Mouse (Mus musculus): ENCODE measurements around the gene Wnt11. TPM values are rescaled to one million over a fixed set of nuclear protein-coding genes. Genes with fewer than 3 reads are reported as not detected.

Wnt11 gene
- total RNA-seq, 2 experiments from 2014 or later: 6.1 to 7.9 TPM

DNA sequence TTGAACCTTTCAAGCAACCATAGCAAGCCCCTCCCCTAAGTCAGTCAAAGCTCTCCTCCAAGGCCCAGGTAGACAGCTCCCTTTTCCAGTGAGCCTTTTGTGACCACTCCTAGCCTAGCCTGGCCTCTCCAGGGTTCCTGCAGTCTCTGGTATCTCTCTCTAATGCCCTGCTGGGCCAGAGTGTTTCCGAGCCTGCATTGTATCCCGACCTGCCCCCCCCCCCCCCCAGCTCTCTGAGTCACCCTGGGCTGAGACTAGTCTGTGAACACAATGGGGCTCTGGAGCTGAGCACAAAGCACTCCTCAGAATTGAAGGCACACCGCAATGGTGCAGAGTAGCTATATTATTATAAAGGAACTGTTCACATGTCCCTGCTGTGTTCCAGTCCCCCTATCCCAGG, 21.2 kb downstream of the Wnt11 start:
- intact Hi-C loops (cut with DNase I; ENCODE audit: low total_unique reads): no loop called here
- DNase-seq: no peak

DNA sequence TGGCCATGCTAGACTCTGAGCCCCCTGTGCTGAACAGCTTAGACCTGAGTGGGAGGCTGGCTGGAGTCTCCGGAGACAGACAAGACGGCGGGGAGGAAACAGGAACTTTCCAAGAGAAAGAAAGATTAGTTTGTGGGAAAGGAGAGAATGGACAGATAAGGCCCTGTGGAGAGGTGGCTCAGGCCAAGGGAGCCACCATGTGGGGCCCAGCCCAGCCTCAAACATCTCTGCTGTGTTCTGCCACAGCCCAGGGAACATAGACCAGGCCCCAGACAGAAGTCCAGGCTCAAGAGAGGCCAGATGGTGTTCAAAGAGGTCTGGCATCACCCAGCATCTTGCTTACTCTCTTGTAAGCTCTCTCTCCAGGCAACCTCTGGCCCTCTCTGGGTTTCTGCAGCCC, 22.2 kb downstream of the Wnt11 start:
- intact Hi-C loops (cut with DNase I; ENCODE audit: low total_unique reads): no loop called here
- DNase-seq: no peak

GRCm38 (mm10) chr7:98861002-98861401, 26.1 kb downstream of the Wnt11 start:
- DNase-seq: no peak
- intact Hi-C loops (cut with DNase I; ENCODE audit: low total_unique reads): no loop called here

DNA sequence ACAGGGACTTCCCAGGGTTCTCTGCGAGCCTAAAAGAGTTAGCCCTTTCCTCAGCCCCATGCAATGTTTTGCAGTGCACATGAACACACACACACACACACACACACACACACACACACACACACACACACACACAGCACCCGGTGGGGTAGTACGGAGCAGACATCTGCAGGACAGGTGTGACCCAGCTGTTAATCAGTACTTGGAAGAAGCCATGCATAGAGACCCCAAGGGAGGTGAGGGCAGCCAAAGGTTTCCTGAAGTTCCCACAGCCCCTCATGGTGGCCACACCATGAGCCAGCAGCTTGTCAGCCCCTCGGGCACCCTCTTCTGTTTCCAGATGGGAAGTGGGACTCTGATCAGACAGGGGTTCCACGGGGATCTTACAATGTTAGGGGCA, 28.1 kb downstream of the Wnt11 start:
- intact Hi-C loops (cut with DNase I; ENCODE audit: low total_unique reads): no loop called here
- DNase-seq: no peak

DNA sequence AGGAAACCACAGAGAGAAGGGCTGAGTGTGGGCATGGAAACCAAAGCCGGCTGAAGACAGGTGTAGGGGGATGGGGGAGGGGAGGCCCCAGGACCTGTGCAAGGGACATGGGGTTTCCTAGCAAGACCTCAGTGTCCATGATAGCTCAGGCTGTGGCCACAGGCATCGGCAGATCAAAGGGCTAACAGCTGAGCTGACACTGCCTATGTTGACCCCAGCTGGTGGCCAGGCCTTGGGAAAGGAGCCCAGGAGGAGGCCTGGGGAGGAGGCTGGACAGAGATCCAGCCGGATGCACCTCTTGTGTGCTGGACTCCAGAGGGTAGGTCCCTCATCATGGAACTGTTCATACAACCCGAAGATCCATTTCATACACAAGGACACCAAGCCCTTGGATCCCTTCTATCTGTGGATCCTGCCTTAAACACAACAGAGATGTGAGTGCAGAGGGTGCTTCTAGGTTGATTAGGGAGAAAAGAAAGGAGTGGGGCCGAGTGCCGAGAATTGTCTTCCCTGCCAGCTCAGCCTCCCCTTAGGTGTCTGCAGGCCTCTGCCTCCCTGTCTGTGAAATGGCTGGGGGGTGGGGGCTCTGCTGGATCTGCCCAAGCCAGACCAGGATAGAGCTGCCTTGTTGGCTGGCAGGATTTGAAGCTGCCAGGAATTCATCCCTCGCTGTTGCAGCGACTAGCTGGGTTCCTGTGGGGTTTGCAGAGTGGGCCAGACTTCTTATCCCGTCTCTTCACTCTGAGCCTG, 29.2 kb downstream of the Wnt11 start:
- peak; percentile 50 for DNase-seq
- intact Hi-C loops (cut with DNase I; ENCODE audit: low total_unique reads): no loop called here

- intact Hi-C loops (cut with DNase I; ENCODE audit: low total_unique reads): no loop called here
- DNase-seq: no peak
Measured at GRCm38 (mm10) chr7:98867053-98867793, 32.3 kb downstream of the Wnt11 start.

GRCm38 (mm10) chr7:98867794-98868150, 32.9 kb downstream of the Wnt11 start:
- DNase-seq: no peak
- intact Hi-C loops (cut with DNase I; ENCODE audit: low total_unique reads): no loop called here

- intact Hi-C loops (cut with DNase I; ENCODE audit: low total_unique reads): no loop called here
Measured at GRCm38 (mm10) chr7:98869070-98869469, 34.2 kb downstream of the Wnt11 start.

DNA sequence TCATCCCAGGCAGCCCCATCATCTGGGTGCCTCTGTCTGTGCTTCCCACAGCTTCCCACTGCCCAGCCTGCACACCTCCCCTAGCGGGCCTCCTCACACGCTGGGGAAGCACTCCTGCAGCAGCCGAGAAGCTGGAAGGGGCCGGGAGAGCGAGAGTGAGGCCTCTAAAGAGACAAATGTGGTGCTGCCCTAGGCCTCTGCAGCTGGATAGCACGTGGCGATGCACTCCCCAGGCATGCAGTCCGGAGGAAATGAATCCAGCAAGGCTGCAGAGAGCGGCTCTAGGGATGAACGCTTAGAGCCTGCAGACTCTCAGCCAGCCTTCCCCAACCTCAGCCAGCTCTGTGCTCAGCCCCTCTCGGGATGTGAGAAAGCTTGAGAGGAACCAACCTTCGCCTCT, 35.9 kb downstream of the Wnt11 start:
- intact Hi-C loops (cut with DNase I; ENCODE audit: low total_unique reads): no loop called here
- DNase-seq: peak; percentile 54

More at GRCm38 (mm10) chr7:98869070-98869469, 34.2 kb downstream of the Wnt11 start:
- no peak for DNase-seq

- DNase-seq: no peak
- intact Hi-C loops (cut with DNase I; ENCODE audit: low total_unique reads): no loop called here
Measured at GRCm38 (mm10) chr7:98871882-98872281, 37.0 kb downstream of the Wnt11 start.

DNA sequence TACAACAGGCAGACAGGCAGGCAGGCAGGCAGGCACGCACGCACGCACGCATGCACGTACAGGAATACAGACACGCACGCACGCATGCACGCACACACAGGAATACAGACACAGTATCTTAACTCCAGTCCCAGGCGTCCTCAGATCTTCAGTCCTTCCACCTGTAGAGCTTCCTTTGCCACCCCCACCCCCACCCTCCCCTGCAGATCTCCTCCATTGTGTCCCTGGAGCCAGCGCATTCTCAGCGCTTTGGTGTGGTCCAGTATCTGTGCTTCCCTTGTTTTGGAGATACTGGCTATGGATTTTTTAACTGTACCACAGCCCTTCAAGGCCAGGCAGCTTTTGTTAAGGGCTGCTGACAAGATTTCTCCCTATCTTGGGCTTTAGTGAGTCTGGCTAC, 38.4 kb downstream of the Wnt11 start:
- intact Hi-C loops (cut with DNase I; ENCODE audit: low total_unique reads): no loop called here
- no peak for DNase-seq

DNA sequence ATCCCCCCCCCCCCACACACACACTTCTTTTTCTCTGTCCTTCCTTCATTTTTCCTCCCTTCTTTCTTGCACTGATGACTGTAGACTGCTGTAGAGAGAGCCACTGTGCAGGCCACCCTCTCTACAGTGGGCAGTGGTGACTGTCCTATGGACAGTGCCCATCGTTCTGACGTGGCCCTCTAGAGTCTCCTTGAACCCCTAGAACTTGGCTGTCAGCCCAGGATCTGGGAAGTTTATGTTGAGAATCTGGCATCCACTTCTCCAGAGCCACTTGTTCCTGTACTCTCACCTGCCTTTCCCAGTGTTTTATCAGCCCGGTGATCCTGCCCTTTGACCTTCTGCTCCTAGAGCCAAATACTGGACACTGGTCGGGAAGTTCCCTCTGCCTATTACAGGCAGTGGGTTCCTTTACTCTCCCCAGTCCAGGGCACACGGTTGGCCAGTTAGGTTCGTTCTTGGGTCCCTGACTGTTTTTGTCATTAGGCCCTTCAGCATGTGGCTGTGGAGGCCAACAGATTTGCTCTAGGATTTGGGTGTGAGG, 39.6 kb downstream of the Wnt11 start:
- no peak for DNase-seq
- intact Hi-C loops (cut with DNase I; ENCODE audit: low total_unique reads): no loop called here

GRCm38 (mm10) chr7:98875390-98875990, 40.6 kb downstream of the Wnt11 start:
- intact Hi-C loops (cut with DNase I; ENCODE audit: low total_unique reads): no loop called here
- DNase-seq: no peak

GRCm38 (mm10) chr7:98876119-98876518, 41.2 kb downstream of the Wnt11 start:
- DNase-seq: no peak
- intact Hi-C loops (cut with DNase I; ENCODE audit: low total_unique reads): no loop called here

- DNase-seq: no peak
- intact Hi-C loops (cut with DNase I; ENCODE audit: low total_unique reads): no loop called here
Measured at GRCm38 (mm10) chr7:98879176-98879575, 44.3 kb downstream of the Wnt11 start.

GRCm38 (mm10) chr7:98881887-98882286, 47.0 kb downstream of the Wnt11 start:
- DNase-seq: no peak
- intact Hi-C loops (cut with DNase I; ENCODE audit: low total_unique reads): no loop called here

- peak; percentile 33 for DNase-seq
- intact Hi-C loops (cut with DNase I; ENCODE audit: low total_unique reads): no loop called here
Measured at GRCm38 (mm10) chr7:98887811-98888261, 52.9 kb downstream of the Wnt11 start.

GRCm38 (mm10) chr7:98888810-98889209, 53.9 kb downstream of the Wnt11 start:
- intact Hi-C loops (cut with DNase I; ENCODE audit: low total_unique reads): no loop called here

GRCm38 (mm10) chr7:98889211-98889610, 54.3 kb downstream of the Wnt11 start:
- intact Hi-C loops (cut with DNase I; ENCODE audit: low total_unique reads): no loop called here
- no peak for DNase-seq

More at GRCm38 (mm10) chr7:98888810-98889209, 53.9 kb downstream of the Wnt11 start:
- DNase-seq: no peak

DNA sequence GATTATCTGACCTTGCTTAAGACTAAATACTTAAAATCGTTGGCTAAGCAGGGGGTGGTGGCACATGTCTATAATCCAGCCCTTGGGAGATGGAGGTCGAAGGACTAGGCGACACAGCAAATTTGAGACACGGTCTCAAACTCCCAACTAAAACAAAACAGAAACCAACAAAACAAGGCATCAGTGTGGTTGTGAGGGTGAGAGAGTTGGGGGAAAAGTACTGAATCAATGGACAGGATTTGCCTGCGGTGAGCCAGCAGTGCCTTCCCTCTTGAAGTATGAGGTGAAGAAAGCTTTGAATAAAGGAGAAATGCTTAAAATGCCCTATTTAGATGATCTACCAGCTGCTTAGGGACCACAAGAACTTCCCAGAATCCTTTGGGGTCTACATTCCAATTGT, 58.2 kb downstream of the Wnt11 start:
- no peak for DNase-seq
- intact Hi-C loops (cut with DNase I; ENCODE audit: low total_unique reads): no loop called here

All from gastrocnemius, postnatal 14 days (tissue).